9 mouse cellular contexts compared by ENCODE assay signal in the genomic region with DNA sequence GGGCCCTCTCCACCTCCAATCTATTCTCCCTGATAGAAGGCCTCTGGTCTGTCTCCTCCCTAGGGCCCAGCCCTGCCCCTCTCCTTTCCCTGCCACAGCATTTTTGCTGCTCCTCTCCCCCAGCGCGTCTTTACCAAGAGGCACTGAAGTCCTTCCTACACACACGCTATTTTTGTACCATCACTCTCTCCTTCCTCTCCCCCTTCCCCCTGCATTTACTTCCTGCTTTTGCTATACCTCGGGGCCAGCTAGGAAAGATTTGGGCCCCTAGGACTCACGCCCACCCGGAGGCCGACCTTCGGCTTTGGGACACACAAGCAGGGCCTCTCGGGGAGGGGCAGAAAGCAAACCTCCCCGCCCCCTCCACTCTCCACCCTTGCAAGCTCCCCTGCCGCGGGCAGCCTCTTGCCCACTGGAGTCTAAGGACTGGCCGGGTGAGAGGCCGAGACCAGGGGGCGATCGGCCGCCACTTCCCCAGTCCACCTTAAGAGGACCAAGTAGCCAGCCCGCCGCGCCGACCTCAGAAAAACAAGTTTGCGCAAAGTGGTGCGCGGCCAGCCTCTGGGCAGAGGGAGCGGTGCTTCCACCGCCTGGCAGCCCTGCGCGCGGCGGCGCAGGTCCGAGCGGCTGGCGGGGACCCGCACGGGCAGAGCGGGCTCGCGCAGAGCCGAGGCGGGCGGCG. TPM values are rescaled to one million over a fixed set of nuclear protein-coding genes. Genes with fewer than 3 reads are reported as not detected.
DNase-seq lines count a peak whose midpoint lies in the region; ATAC-seq lines count a peak whose summit lies in the region.
"Had no signal": no experiment of that assay in that cellular context is flagged by ENCODE, and none has a peak within 500 bp of the region (broad histone marks: within the 10 kb centered on the region; RNA-seq: fewer than 3 reads in every experiment).

A gene (plus strand): TSS at position 377 of the 682 bp plus-strand sequence.

- H3K4me3 ChIP-seq in lung, embryonic 15.5 days: peak within 1 kb of the TSS; percentile 74

- H3K9ac ChIP-seq in lung, embryonic 15.5 days: peak within 1 kb of the TSS; percentile 75

- peak; percentile 81 for DNase-seq in Muller cell, postnatal 12 days (ENCODE audit: inconsistent ontology term)
- peak; percentile 74 to 77 for DNase-seq in cerebellum, postnatal 14 days
- peak; percentile 76 to 82 for DNase-seq in frontal cortex, postnatal 10 days (ENCODE audit: low spot score in 2 of 2)
- peak; percentile 69 to 76 for DNase-seq in layer of hippocampus, postnatal 10 days (ENCODE audit: low spot score in 2 of 2)
- DNase-seq in ovary, adult 18-20 months (ENCODE audit: low spot score): peak; percentile 66
- DNase-seq in thymus, postnatal 14 days: peak; percentile 10

- H3K27me3 ChIP-seq in lung, embryonic 15.5 days: no peaks in the 10 kb centered on the region

- under 1% methylated on average over 38 of the region's 43 CpGs for WGBS in lung, embryonic 15.5 days

- peak within 1 kb of the TSS; percentile 89 for H3K4me2 ChIP-seq in lung, embryonic 15.5 days

- peak; percentile 49 to 71 for ATAC-seq in hematopoietic stem cell, adult 5-6 weeks (replicated peaks in 1 of 2; ENCODE audit: insufficient read depth in 1 of 2, low FRiP score in 2 of 2, low TSS enrichment in 1 of 2, low read depth in 1 of 2, poor library complexity in 2 of 2, severe bottlenecking in 2 of 2)
- ATAC-seq in lung, embryonic 15.5 days (ENCODE audit: borderline replicate concordance, extremely low read depth, low FRiP score, low TSS enrichment): peak; percentile 77

- peaks cover 12% of the 10 kb centered on the region; the same call in 1 of the 2 replicates for H3K4me1 ChIP-seq in lung, embryonic 15.5 days

- peak within 1 kb of the TSS; percentile 91 for H3K27ac ChIP-seq in lung, embryonic 15.5 days

- H3K9me3 ChIP-seq in lung, embryonic 15.5 days: no peaks in the 10 kb centered on the region

- H3K36me3 ChIP-seq in lung, embryonic 15.5 days: no peaks in the 10 kb centered on the region

RNA-seq across cellular contexts. Expression of the gene that starts here (rescaled TPM):
- total RNA-seq in hematopoietic stem cell, adult 5-6 weeks (2017): 38.3 and 47.0 TPM in 2 replicates
- 100 to 1,000 TPM; 207 to 208 TPM for total RNA-seq in layer of hippocampus, postnatal 10 days (2021)
- polyA plus RNA-seq in lung, embryonic 15.5 days (2015; fragmentation: Nextera tagmentation; extraction: Ambion mirVana): 18.4 and 20.6 TPM in 2 replicates
- total RNA-seq: MEL had no signal

Comparison
In these comparisons a context has a peak if more than half of its experiments do, and no peak if none do; other contexts are left out.
1. Peak in every context shown above with its lines: DNase-seq, ATAC-seq, H3K4me3 ChIP-seq and H3K27ac ChIP-seq.
2. DNase-seq: peak in every context shown above with its lines; median percentile 81 in Muller cell, postnatal 12 days; 79 in frontal cortex, postnatal 10 days; 76 in cerebellum, postnatal 14 days; 72 in layer of hippocampus, postnatal 10 days; 66 in ovary, adult 18-20 months; 10 in thymus, postnatal 14 days.